Mouse (Mus musculus) liver, embryonic 11.5 days (tissue): ENCODE results near the gene G6pc3. TPM values are rescaled to one million over a fixed set of nuclear protein-coding genes. Genes with fewer than 3 reads are reported as not detected.

Experiments used
- ATAC-seq: fragments of 200-750 bp; cut with Nextera tagmentation; replicated peaks from 2 replicates; pipeline ENCODE4 v1.8.0; 2017; ENCODE audit warnings: moderate number of reproducible peaks, mild to moderate bottlenecking, moderate TSS enrichment, moderate library complexity; ENCODE audit not compliant: low FRiP score
- DNase-seq: peaks from one replicate; pipeline ENCODE4 v3.0.0-alpha.2; 2017; ENCODE audit warnings: low spot score
- H3K27ac ChIP-seq: fragments of 300-500 bp; sonication (generic); 2 replicates; pipeline ENCODE4 v1.5.1; 2014; ENCODE audit warnings: mild to moderate bottlenecking, low read depth, low read length, control low read depth
- H3K27me3 ChIP-seq: fragments of 300-500 bp; sonication (generic); replicated peaks from 2 replicates; pipeline ENCODE4 v1.6.1; 2014; ENCODE audit warnings: low read length, mixed read lengths; ENCODE audit not compliant: control insufficient read depth, insufficient read depth
- H3K36me3 ChIP-seq: fragments of 300-500 bp; sonication (generic); 2 replicates; pipeline ENCODE4 v1.6.1; 2014; ENCODE audit warnings: mild to moderate bottlenecking, low read length, moderate library complexity, mixed read lengths; ENCODE audit not compliant: control insufficient read depth, insufficient read depth
- H3K4me1 ChIP-seq: fragments of 300-500 bp; sonication (generic); replicated peaks from 2 replicates; pipeline ENCODE4 v1.6.1; 2014; ENCODE audit warnings: low read length, mixed read lengths; ENCODE audit not compliant: control insufficient read depth, insufficient read depth
- H3K4me2 ChIP-seq: fragments of 300-500 bp; sonication (generic); 2 replicates; pipeline ENCODE4 v1.6.1; 2014; ENCODE audit warnings: mild to moderate bottlenecking, control low read depth, moderate library complexity
- H3K4me3 ChIP-seq: fragments of 300-500 bp; sonication (generic); 2 replicates; pipeline ENCODE4 v1.5.1; 2014; ENCODE audit warnings: low read depth, low read length, control low read depth
- H3K9ac ChIP-seq: fragments of 300-500 bp; sonication (generic); 2 replicates; pipeline ENCODE4 v1.6.1; 2014; ENCODE audit warnings: low read depth, low read length, control low read depth
- H3K9me3 ChIP-seq: fragments of 300-500 bp; sonication (generic); 2 replicates; pipeline ENCODE4 v1.6.1; 2016; ENCODE audit warnings: low read length, inconsistent platforms, mixed read lengths; ENCODE audit not compliant: control insufficient read depth
- WGBS: fragments of 180-500 bp; shearing (Covaris S2); extraction: QIAGEN DNeasy Blood & Tissue Kit; methylation state at CpG from one replicate; pipeline ENCODE4 v1.1.7; 2014; 5-methylcytosine and 5-hydroxymethylcytosine counted together
- polyA plus RNA-seq: library from polyadenylated mRNA; unstranded; fragments of >200 nt; fragmentation: Nextera tagmentation; extraction: Ambion mirVana; gene quantifications from 2 replicates; pipeline ENCODE4 v1.2.1, GENCODE M21; 2014

G6pc3 gene
- polyA plus RNA-seq, 1 experiment from 2014 or later: 38.8 TPM

- Histone ChIP-seq H3K27ac (peak overlapping the region; percentile 81), H3K4me3 (peak overlapping the region; percentile 56), H3K4me2 (peak overlapping the region; percentile 93), H3K4me1 (peaks cover 78% of the 10 kb centered on the region), H3K9ac (peak overlapping the region; percentile 71), H3K9me3 (no peaks in the 10 kb centered on the region), H3K27me3 (no peaks in the 10 kb centered on the region), H3K36me3 (no peaks in the 10 kb centered on the region)
- WGBS: under 1% methylated on average over 10 of the region's 10 CpGs
- ATAC-seq (peak; percentile 88), DNase-seq (peak; percentile 89)
Observed at GRCm38 (mm10) chr11:102218783-102219182, 29.4 kb downstream of the G6pc3 start.

GRCm38 (mm10) chr11:102219247-102219993, 30.0 kb downstream of the G6pc3 start:
- peaks cover 77% of the 10 kb centered on the region for H3K4me1 ChIP-seq
- WGBS: 51% methylated on average over 14 of the region's 14 CpGs
- peak overlapping the region; percentile 93 for H3K4me2 ChIP-seq
- peak overlapping the region; percentile 81 for H3K27ac ChIP-seq
- H3K27me3 ChIP-seq: no peaks in the 10 kb centered on the region
- H3K4me3 ChIP-seq: peak overlapping the region; percentile 56
- H3K36me3 ChIP-seq: no peaks in the 10 kb centered on the region
- no peak for ATAC-seq
- H3K9ac ChIP-seq: peak overlapping the region; percentile 62
- no peaks in the 10 kb centered on the region for H3K9me3 ChIP-seq
- no peak for DNase-seq

DNA sequence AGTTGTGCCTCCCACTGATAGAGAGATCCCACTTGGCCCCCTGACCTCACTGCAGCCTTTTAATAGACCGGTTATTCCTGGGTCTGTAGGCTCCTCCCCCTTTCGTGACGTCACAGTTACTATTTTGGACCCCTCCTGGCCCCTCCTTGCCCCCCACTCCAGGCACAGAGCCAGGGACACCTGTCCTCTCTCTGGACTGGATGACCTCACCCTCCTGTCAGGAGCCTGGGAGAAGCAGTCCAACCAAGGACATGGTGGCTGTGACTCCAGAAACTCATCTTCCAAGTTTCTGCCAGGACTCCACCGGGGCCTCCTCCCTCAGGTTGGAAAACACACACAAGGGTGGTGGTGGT, 30.6 kb downstream of the G6pc3 start:
- H3K4me1 ChIP-seq: peaks cover 75% of the 10 kb centered on the region
- H3K9ac ChIP-seq: no peak overlapping the region
- peak overlapping the region; percentile 13; the same call in 1 of the 2 replicates for H3K4me2 ChIP-seq
- WGBS: 49% methylated on average over 4 of the region's 4 CpGs
- ATAC-seq: no peak
- H3K27ac ChIP-seq: no peak overlapping the region; the same call in 1 of the 2 replicates
- no peak overlapping the region for H3K4me3 ChIP-seq
- H3K36me3 ChIP-seq: no peaks in the 10 kb centered on the region
- no peak for DNase-seq
- H3K9me3 ChIP-seq: no peaks in the 10 kb centered on the region
- no peaks in the 10 kb centered on the region for H3K27me3 ChIP-seq

DNA sequence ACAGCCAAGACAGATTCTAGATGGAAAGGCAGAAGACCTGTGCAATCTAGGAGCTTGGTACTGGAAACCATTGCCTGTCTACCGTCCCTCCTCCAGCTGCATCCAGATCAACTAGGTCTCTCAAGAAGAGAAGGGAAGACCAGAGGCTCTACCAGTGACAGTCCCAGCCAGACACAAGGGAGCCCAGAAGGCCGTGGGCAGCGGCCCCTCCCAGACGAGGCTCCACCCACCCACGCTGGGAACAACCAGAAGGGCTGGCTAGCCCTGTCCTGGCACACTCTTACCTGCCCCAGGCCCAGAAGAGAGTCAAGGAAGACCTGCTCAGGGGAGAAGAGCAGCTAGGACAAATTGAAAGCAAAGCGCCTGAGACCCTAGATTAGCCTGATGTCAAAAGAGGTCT, 31.0 kb downstream of the G6pc3 start:
- peaks cover 75% of the 10 kb centered on the region for H3K4me1 ChIP-seq
- H3K36me3 ChIP-seq: no peaks in the 10 kb centered on the region
- H3K27ac ChIP-seq: no peak overlapping the region; the same call in 1 of the 2 replicates
- DNase-seq: no peak
- no peak overlapping the region for H3K4me3 ChIP-seq
- no peak overlapping the region; the same call in none of the 2 replicates for H3K4me2 ChIP-seq
- 43% methylated on average over 6 of the region's 6 CpGs for WGBS
- no peak for ATAC-seq
- H3K9ac ChIP-seq: no peak overlapping the region
- H3K27me3 ChIP-seq: no peaks in the 10 kb centered on the region
- H3K9me3 ChIP-seq: no peaks in the 10 kb centered on the region

DNA sequence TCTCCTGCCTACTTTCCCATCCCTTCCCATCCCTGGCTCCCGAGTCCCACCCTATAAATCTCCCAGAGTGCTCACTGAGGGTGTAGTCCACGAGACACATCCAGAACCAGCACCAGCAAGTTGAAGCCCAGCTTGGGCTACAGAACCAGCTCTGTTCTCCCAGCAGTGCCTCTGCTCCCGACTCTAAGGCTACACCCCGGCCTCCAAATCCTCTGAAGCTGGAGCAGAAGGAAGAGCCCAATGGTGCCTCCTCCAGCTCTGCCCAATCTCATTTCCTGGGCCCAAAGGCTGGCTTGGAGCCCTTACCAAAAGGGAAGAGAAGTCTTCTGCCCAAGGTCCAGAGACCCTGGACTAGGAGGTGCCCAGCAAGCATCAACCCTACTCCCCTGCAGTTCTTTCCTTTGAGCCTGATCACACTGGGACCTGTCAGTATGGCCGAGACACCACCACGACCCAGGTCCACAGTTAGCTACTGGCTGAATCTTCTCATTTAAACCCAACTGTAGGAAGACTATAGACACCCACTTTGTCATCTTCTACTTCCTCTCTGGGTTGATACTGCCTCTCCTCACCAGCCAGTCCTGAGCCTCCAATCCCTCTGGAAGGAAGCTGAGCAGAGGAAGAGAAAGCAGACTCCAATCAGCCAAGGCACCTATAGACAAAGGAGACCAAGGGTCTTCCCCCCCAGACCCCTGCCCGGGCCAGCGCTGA, 32.0 kb downstream of the G6pc3 start:
- WGBS: 70% methylated on average over 8 of the region's 8 CpGs
- Histone ChIP-seq H3K27ac (no peak overlapping the region), H3K4me2 (no peak overlapping the region), H3K9me3 (no peaks in the 10 kb centered on the region), H3K9ac (no peak overlapping the region), H3K4me3 (no peak overlapping the region), H3K4me1 (peaks cover 66% of the 10 kb centered on the region), H3K36me3 (no peaks in the 10 kb centered on the region), H3K27me3 (0 out of 2 replicates have a peak, but pooled peaks cover under 1% of the 10 kb centered on the region)
- ATAC-seq: no peak
- no peak for DNase-seq

DNA sequence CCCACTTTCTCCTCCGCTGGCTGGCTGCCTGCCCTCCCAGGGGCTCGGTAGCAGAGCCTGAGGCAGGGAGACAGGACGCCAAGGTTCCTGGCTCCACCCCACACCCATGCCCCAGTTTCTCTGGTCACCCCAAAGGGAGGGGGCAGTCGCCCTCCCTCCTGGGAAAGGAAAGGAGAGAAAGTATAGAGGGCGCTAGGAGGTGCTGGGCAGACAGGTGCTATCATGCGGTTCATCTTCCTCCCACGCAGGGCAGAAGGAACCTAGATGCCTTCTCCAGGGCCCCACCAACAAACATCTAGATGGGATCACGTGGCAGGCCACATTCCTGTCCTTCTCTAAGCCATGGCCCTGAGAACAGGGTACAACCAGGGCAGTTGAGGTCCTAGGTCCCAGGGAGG, 32.5 kb downstream of the G6pc3 start:
- ATAC-seq: no peak
- H3K4me2 ChIP-seq: no peak overlapping the region
- H3K9me3 ChIP-seq: no peaks in the 10 kb centered on the region
- no peak overlapping the region for H3K27ac ChIP-seq
- 65% methylated on average over 8 of the region's 8 CpGs for WGBS
- H3K4me3 ChIP-seq: no peak overlapping the region
- H3K4me1 ChIP-seq: peaks cover 62% of the 10 kb centered on the region
- no peak overlapping the region for H3K9ac ChIP-seq
- 0 out of 2 replicates have a peak, but pooled peaks cover 3% of the 10 kb centered on the region for H3K27me3 ChIP-seq
- H3K36me3 ChIP-seq: no peaks in the 10 kb centered on the region
- DNase-seq: no peak

DNA sequence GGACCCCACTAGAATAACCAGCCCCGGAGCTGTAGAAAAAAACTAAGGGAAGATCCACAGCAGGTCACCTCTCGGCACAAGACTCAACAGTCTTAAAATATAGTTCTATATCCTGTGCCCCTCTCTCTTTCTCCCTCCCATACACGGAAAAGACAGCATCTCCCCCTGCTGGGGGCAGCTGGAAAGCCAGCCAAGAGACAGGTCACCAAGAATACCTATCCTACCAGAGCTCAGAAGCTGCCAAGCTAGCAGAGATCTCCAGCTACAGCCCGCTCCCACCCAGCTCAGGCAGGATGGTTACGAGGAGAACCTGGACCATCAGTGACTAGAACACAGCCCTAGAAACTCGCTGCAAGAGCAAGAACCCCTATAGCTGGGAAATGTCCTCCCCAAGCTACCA, 33.7 kb downstream of the G6pc3 start:
- peaks cover 6% of the 10 kb centered on the region; the same call in 1 of the 2 replicates for H3K27me3 ChIP-seq
- H3K4me1 ChIP-seq: peaks cover 62% of the 10 kb centered on the region
- ATAC-seq (no peak), DNase-seq (peak; percentile 72)
- H3K4me3 ChIP-seq: no peak overlapping the region
- H3K9me3 ChIP-seq: no peaks in the 10 kb centered on the region
- H3K9ac ChIP-seq: no peak overlapping the region
- 24% methylated on average over 6 of the region's 6 CpGs for WGBS
- no peak overlapping the region for H3K27ac ChIP-seq
- no peaks in the 10 kb centered on the region for H3K36me3 ChIP-seq
- H3K4me2 ChIP-seq: no peak overlapping the region

DNA sequence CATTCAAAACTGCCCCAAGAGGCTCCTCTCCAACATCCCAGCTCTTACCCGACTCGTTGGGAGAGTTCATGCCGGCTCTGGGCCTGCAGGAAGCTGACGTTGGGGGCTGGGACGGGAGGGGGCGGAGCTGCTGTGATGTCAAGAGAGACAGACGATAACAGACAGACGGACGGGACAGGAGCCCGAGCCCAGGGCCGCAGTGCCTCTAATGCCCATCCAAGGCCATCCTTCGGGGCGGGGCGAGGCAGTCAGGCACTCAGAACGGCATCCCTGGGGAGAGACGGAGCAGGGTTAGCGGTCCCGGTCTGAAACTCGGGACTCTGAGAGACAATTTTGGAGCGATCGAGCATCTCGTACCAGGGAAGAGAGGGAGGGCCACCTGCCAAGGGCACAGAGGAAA, 35.3 kb downstream of the G6pc3 start:
- Histone ChIP-seq H3K9ac (peak overlapping the region; percentile 15; the same call in 1 of the 2 replicates), H3K9me3 (no peaks in the 10 kb centered on the region), H3K4me2 (peak overlapping the region; percentile 53), H3K36me3 (no peaks in the 10 kb centered on the region), H3K27me3 (peaks cover 12% of the 10 kb centered on the region; the same call in 1 of the 2 replicates), H3K4me3 (peak overlapping the region; percentile 7; the same call in 1 of the 2 replicates), H3K4me1 (peaks cover 60% of the 10 kb centered on the region), H3K27ac (no peak overlapping the region)
- 10% methylated on average over 22 of the region's 22 CpGs for WGBS
- ATAC-seq (no peak), DNase-seq (no peak)
